Mouse (Mus musculus) midbrain, postnatal 0 days (tissue): ENCODE results near the gene Osbp2. TPM values are rescaled to one million over a fixed set of nuclear protein-coding genes. Genes with fewer than 3 reads are reported as not detected.
"Not testable (repeated sequence)": the region's sequence is repeated elsewhere in the genome, so short reads cannot be mapped to it uniquely, and the experiment has no call there.

ENCODE experiments used
- ATAC-seq: fragments of 200-750 bp; cut with Nextera tagmentation; 2 replicates; pipeline ENCODE4 v1.8.0; 2017; ENCODE audit warnings: moderate number of reproducible peaks, mild to moderate bottlenecking, moderate TSS enrichment, moderate library complexity; ENCODE audit not compliant: low FRiP score
- DNase-seq: peaks from one replicate; pipeline ENCODE4 v3.0.0-alpha.2; 2015; ENCODE audit warnings: low spot score
- H3K27ac ChIP-seq: fragments of 300-500 bp; sonication (generic); 2 replicates; pipeline ENCODE4 v1.5.1; 2014; ENCODE audit warnings: low read depth, mild to moderate bottlenecking, low read length, mixed read lengths
- H3K27me3 ChIP-seq: fragments of 300-500 bp; sonication (generic); 2 replicates; pipeline ENCODE4 v1.6.1; 2014; ENCODE audit warnings: low read length, control low read depth, mixed read lengths; ENCODE audit not compliant: insufficient read depth
- H3K36me3 ChIP-seq: fragments of 300-500 bp; sonication (generic); 2 replicates; pipeline ENCODE4 v1.6.1; 2014; ENCODE audit warnings: low read length, control low read depth, mixed read lengths; ENCODE audit not compliant: insufficient read depth
- H3K4me1 ChIP-seq: fragments of 300-500 bp; sonication (generic); 2 replicates; pipeline ENCODE4 v1.6.1; 2014; ENCODE audit warnings: mild to moderate bottlenecking, control low read depth, antibody characterized with exemption, low read length, mixed read lengths; ENCODE audit not compliant: insufficient read depth
- H3K4me2 ChIP-seq: fragments of 300-500 bp; sonication (generic); 2 replicates; pipeline ENCODE4 v1.6.1; 2014; ENCODE audit warnings: low read depth, mild to moderate bottlenecking, low read length, mixed read lengths; ENCODE audit not compliant: poor library complexity, severe bottlenecking
- H3K4me3 ChIP-seq: fragments of 300-500 bp; sonication (generic); 2 replicates; pipeline ENCODE4 v1.5.1; 2014; ENCODE audit warnings: low read depth, mild to moderate bottlenecking, low read length, moderate library complexity
- H3K9ac ChIP-seq: fragments of 300-500 bp; sonication (generic); replicated peaks from 2 replicates; pipeline ENCODE4 v1.6.1; 2014; ENCODE audit warnings: mild to moderate bottlenecking, low read length, moderate library complexity, mixed read lengths; ENCODE audit not compliant: poor library complexity, severe bottlenecking
- H3K9me3 ChIP-seq: fragments of 300-500 bp; sonication (generic); 2 replicates; pipeline ENCODE4 v1.6.1; 2016; ENCODE audit warnings: low read length, control low read depth
- CTCF ChIP-seq: IDR thresholded peaks from 2 replicates; pipeline ENCODE4 v1.5.1; 2016; ENCODE audit warnings: antibody characterized with exemption, mild to moderate bottlenecking
- WGBS: fragments of 180-500 bp; shearing (Covaris S2); extraction: QIAGEN DNeasy Blood & Tissue Kit; methylation state at CpG from one replicate; pipeline ENCODE4 v1.1.7; 2014; 5-methylcytosine and 5-hydroxymethylcytosine counted together
- polyA plus RNA-seq: library from polyadenylated mRNA; unstranded; fragments of >200 nt; fragmentation: Nextera tagmentation; extraction: Ambion mirVana; gene quantifications from 2 replicates; pipeline ENCODE4 v1.2.1, GENCODE M21; 2015
- total RNA-seq: library from RNA; depleted of rRNA; stranded (reverse); fragments of >200 nt; gene quantifications from 2 replicates; pipeline ENCODE4 v1.2.3, GENCODE M21; 2014; rRNA removed

The Osbp2 gene
- total RNA-seq: 67.2 and 96.0 TPM in 2 replicates
- 51.8 and 52.5 TPM in 2 replicates for polyA plus RNA-seq

DNA sequence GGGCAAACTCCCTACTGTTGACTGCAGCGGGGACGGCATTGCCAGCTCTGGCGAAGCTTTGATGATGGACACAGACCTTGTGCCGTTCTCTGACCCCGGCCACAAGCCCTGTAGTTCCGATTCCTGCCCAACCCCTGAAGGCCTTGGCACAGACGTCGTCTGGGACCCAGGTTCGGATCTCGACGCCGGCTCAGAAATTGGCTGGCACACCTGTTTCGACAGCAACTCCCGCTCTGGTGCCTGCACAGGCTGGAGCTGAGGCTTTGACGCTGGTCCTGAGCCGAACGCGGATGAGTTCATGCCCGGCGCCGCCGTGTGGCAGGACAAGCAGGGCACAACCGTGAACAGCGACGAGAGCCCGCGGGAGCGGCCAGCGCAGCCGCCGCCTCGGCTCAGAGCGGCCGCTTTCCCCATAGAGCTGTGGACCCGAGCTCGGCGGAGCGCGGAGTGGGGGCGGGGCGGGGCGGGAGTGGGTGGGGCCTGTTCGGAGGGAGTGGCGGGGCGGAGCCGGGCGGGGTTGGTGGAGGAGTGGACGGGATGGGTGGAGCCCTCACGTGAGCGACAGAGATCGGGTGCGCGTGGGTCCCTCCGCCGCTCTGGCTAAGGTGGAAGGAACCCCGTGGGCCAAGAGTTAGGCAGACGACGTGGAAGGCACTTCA lies at the start of gene Osbp2:
TSS of gene Osbp2 (minus strand) at position 450 of the 659 bp plus-strand sequence.
- peak within 1 kb of the TSS; percentile 59 for H3K9ac ChIP-seq
- ATAC-seq (peak; percentile 86), DNase-seq (peak; percentile 80)
- 0 out of 2 replicates have a peak within 1 kb of the TSS, but pooled peaks have one; percentile 32 for H3K27ac ChIP-seq
- peak within 1 kb of the TSS; percentile 45 for H3K4me3 ChIP-seq
- H3K4me2 ChIP-seq: peak within 1 kb of the TSS; percentile 78
- H3K36me3 ChIP-seq: no peaks in the 10 kb centered on the region
- 6% methylated on average over 38 of the region's 58 CpGs for WGBS
- H3K27me3 ChIP-seq: no peaks in the 10 kb centered on the region
- H3K4me1 ChIP-seq: peaks cover 4% of the 10 kb centered on the region; the same call in 1 of the 2 replicates
- peak; percentile 65 for TF ChIP-seq CTCF
- H3K9me3 ChIP-seq: no peaks in the 10 kb centered on the region

DNA sequence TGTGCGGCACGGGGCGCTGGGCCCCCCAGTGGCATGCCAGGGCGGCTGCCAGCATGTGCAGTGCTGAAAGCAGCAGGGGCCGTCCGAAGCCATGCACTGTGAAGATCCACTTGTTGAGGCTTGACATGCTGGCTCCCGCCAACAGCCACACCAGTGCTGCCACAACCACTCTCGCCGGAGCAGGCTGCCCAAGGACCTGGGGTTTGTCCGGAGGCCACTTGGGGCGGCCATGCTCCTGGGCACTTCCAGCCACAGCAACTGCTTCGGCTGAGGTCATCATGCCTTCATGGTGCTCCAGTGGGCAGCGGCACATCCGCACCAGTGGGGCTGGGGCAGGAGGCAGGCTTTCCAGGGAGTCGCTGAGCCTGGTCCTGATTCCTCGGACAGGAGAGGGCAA lies 49.2 kb upstream of the Osbp2 start:
- peaks cover 32% of the 10 kb centered on the region for H3K4me1 ChIP-seq

DNA sequence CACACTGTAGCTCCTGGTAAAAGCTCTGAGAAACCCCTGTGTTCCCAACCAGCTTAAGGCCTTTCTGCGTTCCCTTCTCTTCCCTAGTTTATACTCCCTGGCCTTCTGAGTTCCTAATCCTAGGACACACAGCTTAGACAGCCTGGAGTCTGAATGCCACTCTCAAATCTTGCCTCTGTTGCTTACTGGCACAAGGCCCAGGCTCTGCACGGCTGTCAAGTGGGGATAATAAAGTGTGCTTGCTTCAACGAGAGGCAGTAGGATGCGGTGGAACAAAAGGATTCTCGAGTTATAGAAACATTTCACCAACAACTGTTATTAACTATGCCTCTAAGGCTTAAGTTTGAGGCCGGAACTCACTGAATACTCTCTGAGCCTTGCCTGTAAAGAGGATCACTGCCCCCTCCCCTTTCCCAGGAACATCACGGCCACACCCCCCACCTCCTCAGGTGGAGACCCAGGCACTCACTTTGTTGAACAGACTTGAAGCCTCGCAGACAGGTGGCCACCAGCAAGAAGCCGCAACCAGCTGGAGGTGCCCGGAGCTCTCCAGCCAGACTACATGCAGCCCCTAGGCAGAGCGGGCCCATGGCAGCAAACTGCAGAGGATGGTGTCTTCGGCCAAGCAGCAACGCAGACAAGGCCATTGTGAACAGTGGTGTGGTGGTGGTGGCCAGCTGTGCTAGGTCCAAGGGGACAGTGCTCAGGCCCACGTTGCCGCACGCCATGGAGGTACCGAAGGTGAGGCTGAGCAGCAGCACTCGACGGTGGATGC lies 48.6 kb upstream of the Osbp2 start:
- no peak for TF ChIP-seq CTCF

More for the DNA sequence above, 49.2 kb upstream of the Osbp2 start:
- Histone ChIP-seq H3K9ac (peak overlapping the region; percentile 76), H3K27me3 (no peaks in the 10 kb centered on the region), H3K4me2 (peak overlapping the region; percentile 95), H3K9me3 (no peaks in the 10 kb centered on the region), H3K36me3 (no peaks in the 10 kb centered on the region), H3K27ac (peak overlapping the region; percentile 82), H3K4me3 (peak overlapping the region; percentile 56)
- DNase-seq (peak; percentile 31), ATAC-seq (peak; percentile 15)
- TF ChIP-seq CTCF: peak; percentile 37
- 2% methylated on average over 16 of the region's 16 CpGs for WGBS

DNA sequence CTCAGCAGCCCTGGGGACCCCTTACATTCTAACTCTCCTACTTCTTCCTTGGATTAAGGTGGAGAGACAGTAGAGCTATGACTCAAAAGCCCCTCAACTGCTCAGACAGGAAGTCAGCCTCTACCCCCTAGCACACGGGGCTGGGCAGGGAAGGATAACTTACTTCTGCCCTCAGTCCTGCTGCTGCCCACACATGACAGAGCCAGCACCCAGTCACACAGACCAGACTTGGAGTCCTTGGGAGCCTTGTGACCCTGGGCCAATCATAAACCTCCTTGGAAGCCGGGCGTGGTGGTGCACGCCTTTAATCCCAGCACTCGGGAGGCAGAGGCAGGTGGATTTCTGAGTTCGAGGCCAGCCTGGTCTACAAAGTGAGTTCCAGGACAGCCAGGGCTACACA lies 47.7 kb upstream of the Osbp2 start:
- Histone ChIP-seq H3K36me3 (peaks cover 13% of the 10 kb centered on the region; the same call in 1 of the 2 replicates), H3K4me3 (peak overlapping the region; percentile 56), H3K9ac (peak overlapping the region; percentile 30; the same call in 1 of the 2 replicates), H3K4me1 (peaks cover 32% of the 10 kb centered on the region), H3K4me2 (peak overlapping the region; percentile 95)
- not testable (repeated sequence) for H3K9me3 ChIP-seq, H3K27me3 ChIP-seq, ATAC-seq, DNase-seq, H3K27ac ChIP-seq
- WGBS: 82% methylated on average over 6 of the region's 6 CpGs

More for the DNA sequence above, 48.6 kb upstream of the Osbp2 start:
- H3K9me3 ChIP-seq: no peaks in the 10 kb centered on the region
- ATAC-seq (no peak), DNase-seq (peak; percentile 65)
- H3K36me3 ChIP-seq: peaks cover 5% of the 10 kb centered on the region; the same call in 1 of the 2 replicates
- 7% methylated on average over 19 of the region's 19 CpGs for WGBS
- H3K4me2 ChIP-seq: peak overlapping the region; percentile 95
- H3K4me3 ChIP-seq: peak overlapping the region; percentile 56
- peak overlapping the region; percentile 82 for H3K27ac ChIP-seq
- H3K27me3 ChIP-seq: no peaks in the 10 kb centered on the region
- H3K4me1 ChIP-seq: peaks cover 32% of the 10 kb centered on the region
- peak overlapping the region; percentile 76 for H3K9ac ChIP-seq

DNA sequence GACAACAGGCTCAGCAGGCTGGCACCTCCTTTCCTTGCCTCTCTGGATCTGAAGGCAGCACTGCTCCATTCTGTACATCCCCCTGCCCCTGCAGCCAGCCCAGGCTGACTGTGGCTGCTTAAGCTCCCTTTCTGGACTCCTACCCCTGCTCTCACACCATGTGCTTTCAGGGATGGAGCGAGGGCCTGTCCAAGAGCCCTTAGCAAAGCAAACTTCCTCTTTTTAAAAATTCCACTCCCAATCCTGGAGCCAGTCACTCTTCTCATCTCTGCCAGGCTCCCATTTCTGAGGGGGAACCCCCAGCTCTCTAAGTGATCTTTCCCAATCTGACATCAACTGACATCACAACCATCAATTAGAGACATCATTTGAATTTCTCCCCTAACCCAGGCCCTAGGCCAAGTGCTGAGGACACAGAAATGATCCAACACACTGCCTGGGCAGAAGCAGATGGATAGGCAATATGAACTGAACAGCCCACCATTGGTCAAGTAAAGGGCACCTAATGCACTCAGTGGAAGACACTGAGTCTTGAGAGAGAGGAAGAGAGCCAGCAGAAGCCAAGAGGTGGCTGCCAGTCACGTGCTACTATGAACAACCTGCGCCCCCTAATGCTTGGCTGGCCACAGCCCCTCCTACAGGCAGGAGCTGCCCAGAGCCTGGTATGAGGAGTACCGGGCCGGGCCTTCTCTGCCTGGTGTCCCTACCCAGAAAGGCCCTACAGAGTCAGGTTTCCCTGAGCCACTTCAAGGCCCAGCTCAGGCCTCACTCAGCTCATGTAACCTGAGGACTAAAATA lies 47.0 kb upstream of the Osbp2 start:
- Histone ChIP-seq H3K27me3 (no peaks in the 10 kb centered on the region), H3K27ac (no peak overlapping the region), H3K9me3 (no peaks in the 10 kb centered on the region), H3K36me3 (peaks cover 15% of the 10 kb centered on the region; the same call in 1 of the 2 replicates), H3K9ac (peak overlapping the region; percentile 30; the same call in 1 of the 2 replicates), H3K4me1 (peaks cover 32% of the 10 kb centered on the region), H3K4me3 (peak overlapping the region; percentile 56), H3K4me2 (peak overlapping the region; percentile 95)
- WGBS: 60% methylated on average over 5 of the region's 5 CpGs
- TF ChIP-seq CTCF: peak; percentile 31
- DNase-seq (no peak), ATAC-seq (no peak)
